Mouse (Mus musculus) brain, embryonic 14.5 days (tissue): ENCODE measurements around the gene Agbl1.

Experiments used
- CTCF ChIP-seq: fragments of 200-500 bp; IDR thresholded peaks from 2 replicates; pipeline ENCODE4 v1.5.1; 2012; ENCODE audit warnings: inconsistent platforms, mild to moderate bottlenecking, moderate library complexity, borderline replicate concordance; ENCODE audit not compliant: insufficient read depth, insufficient read length; ENCODE audit errors: extremely low read depth
- POLR2A ChIP-seq: fragments of 200-500 bp; IDR thresholded peaks from 2 replicates; pipeline ENCODE4 v1.6.1; 2012; ENCODE audit warnings: mild to moderate bottlenecking, inconsistent platforms, borderline replicate concordance; ENCODE audit not compliant: poor library complexity, insufficient read depth, insufficient read length, severe bottlenecking; ENCODE audit errors: extremely low read depth

GRCm38 (mm10) chr7:76904096-76904495 lies 674.4 kb downstream of the Agbl1 start:
- TF ChIP-seq CTCF (no peak), POLR2A (no peak)
